Mouse (Mus musculus) lung, adult 2 months (tissue): ENCODE measurements around the gene Kirrel. TPM values are rescaled to one million over a fixed set of nuclear protein-coding genes. Genes with fewer than 3 reads are reported as not detected.

ENCODE experiments used
- DNase-seq: peaks from one replicate; pipeline ENCODE4 v3.0.0; 2022
- H3K4me1 ChIP-seq: fragments of 200-500 bp; 2 replicates; pipeline ENCODE4 v1.6.1; 2011; ENCODE audit warnings: low read length; ENCODE audit not compliant: control insufficient read depth, insufficient read depth
- H3K4me3 ChIP-seq: fragments of 200-500 bp; replicated peaks from 2 replicates; pipeline ENCODE3; 2011; ENCODE audit warnings: low read depth, mild to moderate bottlenecking, control low read depth, low read length; ENCODE audit errors: extremely low read depth
- CTCF ChIP-seq: fragments of 200-500 bp; IDR thresholded peaks from 2 replicates; pipeline ENCODE4 v1.5.1; 2011; ENCODE audit warnings: mild to moderate bottlenecking, low read length, control low read depth; ENCODE audit not compliant: insufficient read depth
- POLR2A ChIP-seq: fragments of 200-500 bp; IDR thresholded peaks from 2 replicates; pipeline ENCODE4 v1.6.1; 2011; ENCODE audit warnings: low read depth, mild to moderate bottlenecking, control low read depth, low read length, borderline replicate concordance; ENCODE audit errors: extremely low read depth
- WGBS: fragments of 180-500 bp; shearing (Covaris S2); methylation state at CpG from one replicate; pipeline ENCODE4 v1.1.7; 2018; 5-methylcytosine and 5-hydroxymethylcytosine counted together
- polyA plus RNA-seq: library from polyadenylated mRNA; depleted of rRNA; stranded (reverse); fragments of >200 nt; gene quantifications from 2 replicates; pipeline ENCODE4 v1.2.3, GENCODE M21; 2012

Gene Kirrel
- polyA plus RNA-seq, 1 experiment = 14.4 TPM

DNA sequence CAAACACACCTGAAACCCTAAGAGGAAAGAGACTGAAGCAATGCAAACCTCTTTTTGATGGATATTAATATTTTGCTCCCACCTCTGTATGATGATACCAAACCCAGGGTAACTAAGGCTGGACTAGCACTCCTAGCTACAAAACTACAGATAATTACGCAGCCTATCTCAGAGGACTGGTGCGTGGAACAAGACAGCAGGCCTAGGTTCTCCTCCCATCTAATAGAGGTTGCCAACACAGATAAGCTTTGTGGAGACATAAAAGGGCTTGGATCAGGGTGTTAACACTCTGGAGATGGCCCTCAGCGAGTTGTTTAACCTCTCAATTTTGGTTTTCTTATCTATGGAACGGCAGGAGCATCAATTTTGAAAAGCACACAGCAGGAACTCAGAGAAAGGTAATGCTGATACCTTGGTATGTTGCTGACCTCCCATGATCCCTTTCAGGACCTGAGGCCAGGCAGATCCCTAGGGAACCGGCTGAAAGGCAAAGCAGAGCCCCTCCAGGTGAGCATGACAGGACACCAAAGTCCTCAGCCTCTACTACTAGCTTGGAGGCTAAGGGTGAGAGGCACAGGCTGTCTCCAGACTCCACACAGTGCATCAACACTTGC lies 5.0 kb downstream of the Kirrel start:
- no peak for TF ChIP-seq POLR2A
- no peak for TF ChIP-seq CTCF
- Histone ChIP-seq H3K4me1 (0 out of 2 replicates have a peak, but pooled peaks cover 4% of the 10 kb centered on the region), H3K4me3 (no peak overlapping the region)
- DNase-seq = no peak
- WGBS = 63% methylated on average over 5 of the region's 5 CpGs

DNA sequence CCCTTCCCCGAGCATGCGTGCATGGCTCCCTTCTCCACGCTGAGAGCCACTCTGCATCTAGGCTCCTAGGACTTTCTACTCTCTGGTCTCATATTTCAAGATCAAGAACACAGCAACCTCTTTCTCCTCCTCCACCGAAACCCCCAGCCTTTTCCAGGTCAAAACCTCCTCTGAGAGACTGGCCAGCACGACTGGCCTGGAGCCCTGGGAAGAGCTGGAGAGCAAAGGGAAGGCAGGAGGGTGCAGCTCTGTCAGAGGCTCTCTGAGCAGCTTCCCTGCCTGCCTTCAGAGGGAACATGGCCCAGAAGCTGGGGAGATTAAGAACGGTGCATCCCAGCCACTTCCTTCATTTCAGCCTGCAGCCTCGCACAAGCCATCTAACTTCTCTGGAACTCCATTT lies 5.8 kb downstream of the Kirrel start:
- WGBS = 61% methylated on average over 7 of the region's 7 CpGs
- no peak for DNase-seq
- TF ChIP-seq POLR2A (no peak), CTCF (no peak)
- Histone ChIP-seq H3K4me1 (0 out of 2 replicates have a peak, but pooled peaks cover 4% of the 10 kb centered on the region), H3K4me3 (no peak overlapping the region)

GRCm38 (mm10) chr3:87167621-87168020 lies 6.9 kb downstream of the Kirrel start:
- DNase-seq = no peak
- WGBS = 69% methylated on average over 6 of the region's 6 CpGs
- H3K4me1 ChIP-seq = 0 out of 2 replicates have a peak, but pooled peaks cover 4% of the 10 kb centered on the region
- no peak for TF ChIP-seq POLR2A
- TF ChIP-seq CTCF = no peak
- H3K4me3 ChIP-seq = no peak overlapping the region

DNA sequence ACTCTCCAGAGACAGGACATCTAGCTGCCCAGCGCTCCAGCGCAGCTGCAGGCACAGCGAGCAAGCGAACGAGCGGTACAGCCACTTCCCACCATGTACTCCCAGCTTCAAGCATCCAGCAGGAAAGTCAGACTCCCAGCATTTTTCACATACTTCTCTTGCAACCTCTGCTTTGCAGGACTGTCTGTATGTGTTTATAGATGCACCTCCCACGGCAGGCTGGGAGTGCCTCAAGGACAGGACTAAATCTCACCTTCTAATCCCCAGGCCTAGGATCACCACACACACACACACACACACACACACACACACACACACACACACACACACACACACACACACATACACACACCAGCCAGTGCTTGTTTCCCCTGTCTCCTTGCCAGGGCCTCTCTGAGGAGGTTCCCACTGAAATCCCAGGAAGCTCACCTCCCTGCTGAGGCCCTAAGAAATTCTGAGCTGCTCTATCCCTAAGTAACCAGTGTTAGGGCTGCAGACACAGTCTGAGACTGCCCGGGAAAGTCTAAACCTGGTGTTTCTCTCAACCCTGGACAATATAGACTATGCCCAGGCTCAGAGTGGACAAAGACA lies 9.2 kb downstream of the Kirrel start:
- DNase-seq = no peak

GRCm38 (mm10) chr3:87164099-87164815 lies 10.3 kb downstream of the Kirrel start:
- 75% methylated on average over 6 of the region's 6 CpGs for WGBS
- TF ChIP-seq POLR2A = no peak
- no peak for TF ChIP-seq CTCF
- DNase-seq = no peak
- H3K4me1 ChIP-seq = no peaks in the 10 kb centered on the region; the same call in 1 of the 2 replicates
- no peak overlapping the region for H3K4me3 ChIP-seq

More for the DNA sequence above, 9.2 kb downstream of the Kirrel start:
- WGBS = 71% methylated on average over 8 of the region's 8 CpGs
- TF ChIP-seq CTCF (no peak), POLR2A (no peak)
- H3K4me1 ChIP-seq = no peaks in the 10 kb centered on the region
- H3K4me3 ChIP-seq = no peak overlapping the region

DNA sequence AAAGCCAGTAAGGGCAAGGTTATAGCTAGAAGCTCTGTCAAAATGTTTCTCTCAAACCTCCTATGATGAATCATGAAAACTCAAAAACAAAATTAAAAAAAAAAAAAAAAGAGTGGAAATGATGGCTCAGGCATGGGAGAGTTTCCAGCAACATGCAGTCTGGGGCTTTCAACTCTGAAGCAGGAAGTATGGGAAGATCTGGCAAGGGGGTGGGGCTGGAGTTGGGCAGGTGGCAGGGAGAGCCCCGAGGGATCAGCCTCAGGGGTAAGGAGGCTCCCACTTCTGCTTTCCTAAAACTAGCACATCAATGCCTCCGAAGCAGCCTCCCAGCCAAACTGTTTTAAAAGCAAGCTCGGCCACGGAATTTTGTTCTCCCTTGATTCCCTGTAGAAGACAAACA lies 11.4 kb downstream of the Kirrel start:
- 38% methylated on average over 4 of the region's 4 CpGs for WGBS
- no peaks in the 10 kb centered on the region; the same call in 1 of the 2 replicates for H3K4me1 ChIP-seq
- no peak for DNase-seq
- H3K4me3 ChIP-seq = no peak overlapping the region
- no peak for TF ChIP-seq CTCF
- TF ChIP-seq POLR2A = no peak

DNA sequence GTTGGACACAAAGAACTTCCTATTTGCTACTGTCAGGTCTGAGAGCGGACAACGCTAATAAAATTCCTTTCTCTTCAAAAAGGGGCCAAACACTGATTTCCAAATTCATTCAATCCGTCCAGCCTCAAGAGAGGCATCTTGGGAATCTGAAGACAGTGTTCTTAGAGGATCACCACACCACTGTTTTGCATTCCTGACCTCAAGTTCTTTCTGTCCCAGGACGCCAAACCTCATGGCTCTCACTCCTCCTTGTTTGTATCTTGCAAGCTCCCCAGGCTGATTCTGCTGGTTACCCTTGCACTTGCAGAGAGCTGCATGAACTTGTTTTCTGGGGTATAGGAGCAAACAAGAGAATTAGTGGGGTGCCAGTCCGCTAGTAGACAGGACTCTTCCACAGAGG lies 12.2 kb downstream of the Kirrel start:
- no peaks in the 10 kb centered on the region; the same call in 1 of the 2 replicates for H3K4me1 ChIP-seq
- TF ChIP-seq POLR2A (no peak), CTCF (no peak)
- WGBS = 70% methylated on average over 5 of the region's 5 CpGs
- no peak overlapping the region for H3K4me3 ChIP-seq
- no peak for DNase-seq

DNA sequence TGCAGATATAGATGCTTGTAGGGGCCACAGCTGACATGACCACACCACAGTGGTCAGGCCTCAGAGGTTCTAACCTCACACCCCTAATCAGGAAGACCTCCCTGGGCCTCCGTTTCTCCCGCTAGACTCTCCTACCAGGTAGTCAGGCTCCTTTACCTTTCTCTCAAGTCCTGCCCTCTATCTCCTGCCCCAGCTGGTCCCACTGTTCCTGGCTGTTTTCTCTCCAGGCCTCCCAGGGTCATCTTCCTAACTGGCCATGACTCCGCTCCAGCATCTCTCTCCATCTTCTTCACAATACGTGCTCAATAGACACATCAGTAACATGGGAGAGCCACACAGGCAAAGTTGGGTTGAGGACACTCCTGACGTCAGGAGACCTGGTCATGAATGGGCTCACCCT lies 12.9 kb downstream of the Kirrel start:
- TF ChIP-seq POLR2A (no peak), CTCF (no peak)
- 88% methylated on average over 5 of the region's 5 CpGs for WGBS
- no peak for DNase-seq
- Histone ChIP-seq H3K4me3 (no peak overlapping the region), H3K4me1 (no peaks in the 10 kb centered on the region; the same call in 1 of the 2 replicates)

- H3K4me1 ChIP-seq = no peaks in the 10 kb centered on the region; the same call in 1 of the 2 replicates
- H3K4me3 ChIP-seq = no peak overlapping the region
- no peak for DNase-seq
- WGBS = 67% methylated on average over 6 of the region's 6 CpGs
- TF ChIP-seq CTCF (no peak), POLR2A (no peak)
These were observed 13.6 kb downstream of the Kirrel start for GRCm38 (mm10) chr3:87160819-87161509.

DNA sequence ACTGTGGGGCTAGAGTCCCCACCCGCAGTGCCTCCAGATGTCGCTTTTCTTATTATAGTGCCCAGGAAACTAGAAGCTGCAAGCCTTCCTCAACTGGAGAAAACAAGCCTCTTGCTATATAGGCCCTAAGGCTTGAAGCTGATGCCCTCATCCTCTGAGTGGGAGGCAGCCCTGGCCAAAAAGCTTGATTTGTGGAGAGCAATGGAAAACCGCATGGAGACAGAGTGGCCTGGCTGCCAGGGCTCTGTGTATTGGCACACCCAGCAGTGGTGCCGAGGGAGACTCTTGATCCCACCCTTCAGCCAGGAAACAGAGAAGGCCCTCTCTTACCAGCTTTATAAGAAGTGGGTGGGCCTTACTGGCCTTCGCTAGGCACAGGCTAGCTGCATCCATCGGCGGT lies 15.4 kb downstream of the Kirrel start:
- Histone ChIP-seq H3K4me1 (no peaks in the 10 kb centered on the region; the same call in 1 of the 2 replicates), H3K4me3 (no peak overlapping the region)
- 49% methylated on average over 7 of the region's 7 CpGs for WGBS
- TF ChIP-seq CTCF (no peak), POLR2A (no peak)
- no peak for DNase-seq
